Mouse (Mus musculus) bone marrow, adult 2 months (tissue): Measurements from ENCODE around the gene Pdcd10.

ENCODE experiments used
- CTCF ChIP-seq: fragments of 200-500 bp; IDR thresholded peaks from 2 replicates; pipeline ENCODE4 v1.5.1; 2011; ENCODE audit warnings: low read length, control low read depth; ENCODE audit not compliant: control insufficient read depth, insufficient read depth
- POLR2A ChIP-seq: fragments of 200-500 bp; IDR thresholded peaks from 2 replicates; pipeline ENCODE4 v1.6.1; 2011; ENCODE audit warnings: low read depth, mild to moderate bottlenecking, control low read depth, low read length, borderline replicate concordance; ENCODE audit not compliant: control insufficient read depth

DNA sequence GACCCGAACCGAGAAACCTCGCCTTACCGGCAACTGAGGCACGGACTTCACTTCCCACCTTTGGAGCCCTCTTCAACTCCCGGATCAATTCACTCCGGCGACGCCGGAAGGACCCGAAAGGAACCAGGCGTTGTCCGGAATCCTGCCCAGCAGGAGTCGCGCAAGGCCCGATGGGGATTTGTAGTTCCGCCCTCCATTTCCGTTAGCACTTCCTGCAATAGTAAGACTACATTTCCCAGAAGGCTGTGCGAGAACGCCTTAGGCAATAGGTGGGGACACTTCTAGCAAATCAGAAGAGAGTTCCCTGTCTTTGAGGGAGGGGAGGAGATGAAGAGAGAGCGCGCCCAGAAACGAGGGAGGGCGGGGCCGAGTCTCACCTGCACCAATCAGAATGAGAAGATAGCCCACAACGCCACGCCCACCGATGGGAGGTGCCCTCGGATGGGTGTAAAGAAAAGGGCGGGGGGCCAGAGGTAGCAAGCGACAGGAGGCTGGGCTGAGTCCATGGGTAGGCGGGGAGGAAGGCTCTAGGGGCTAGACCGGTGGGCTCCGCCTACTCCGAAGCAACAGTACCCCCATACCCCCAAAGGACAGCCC lies at the start of gene Pdcd10:
- TF ChIP-seq CTCF (peak; percentile 15; the same call in 1 of the 2 replicates), POLR2A (peak; percentile 68; the same call in 1 of the 2 replicates)
